Mouse (Mus musculus): ENCODE results near the gene U2af1l4.

U2af1l4 gene

DNA sequence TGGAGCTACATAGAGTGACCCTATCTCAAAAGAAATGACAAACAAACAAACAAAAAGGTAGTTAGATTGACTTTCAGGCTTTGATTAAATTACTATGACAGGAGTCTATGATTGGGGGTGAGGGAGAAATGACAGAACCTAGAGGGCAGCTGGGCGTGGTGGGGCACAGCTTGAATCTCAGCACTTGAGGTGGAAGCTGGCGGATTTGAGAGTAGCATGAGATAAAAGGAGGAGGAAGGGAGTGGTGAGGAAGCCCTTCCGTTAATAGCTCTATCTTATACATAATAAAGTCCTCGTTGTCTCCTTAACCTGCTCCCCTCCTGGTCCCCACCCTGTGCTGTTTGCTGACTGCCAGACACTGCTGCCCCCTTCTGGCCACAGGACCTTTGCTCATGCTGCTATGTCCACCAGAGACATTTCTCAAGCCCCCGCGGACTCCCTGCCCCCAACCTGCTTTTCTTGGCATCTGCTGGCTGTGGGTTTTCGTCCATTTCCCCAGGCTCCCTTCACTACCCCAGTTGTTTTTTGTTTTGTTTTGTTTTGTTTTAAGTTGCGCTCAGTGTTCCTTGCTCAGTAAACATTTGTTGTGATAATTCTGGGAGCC is 44.7 kb downstream of the U2af1l4 start:
- in situ Hi-C loops (cut with MboI; ENCODE audit: unreplicated experiment in 2 of 2) = loop anchor here in 1 of 2 experiments (5.0 to 25.0 kb wide), 2 partner anchors 116 to 271 kb away; partner anchors contain the start of gene Prodh2

DNA sequence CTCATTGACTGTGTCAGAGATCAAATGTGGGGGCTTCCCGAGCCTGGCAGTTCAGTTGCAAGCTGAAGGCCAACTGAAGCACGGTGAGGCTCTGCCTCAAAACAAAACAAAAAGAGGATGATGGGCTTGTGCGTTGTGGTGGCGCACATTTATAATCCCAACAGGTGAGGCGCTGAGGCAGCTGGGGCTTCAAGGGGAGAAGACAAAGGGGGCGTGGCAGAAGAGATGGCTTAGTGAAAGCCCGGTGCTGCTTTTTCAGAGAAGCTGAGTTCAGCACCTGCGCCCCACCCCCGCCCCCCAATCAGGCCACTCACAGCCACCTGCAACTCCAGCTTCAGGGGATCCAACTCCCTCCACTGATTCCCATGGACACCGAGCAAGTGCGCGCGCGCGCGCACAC is 45.4 kb downstream of the U2af1l4 start:
- in situ Hi-C loops (cut with MboI; ENCODE audit: unreplicated experiment in 2 of 2) = loop anchor here in 1 of 2 experiments (5.0 to 25.0 kb wide), 2 partner anchors 116 to 271 kb away; partner anchors contain the start of gene Prodh2

DNA sequence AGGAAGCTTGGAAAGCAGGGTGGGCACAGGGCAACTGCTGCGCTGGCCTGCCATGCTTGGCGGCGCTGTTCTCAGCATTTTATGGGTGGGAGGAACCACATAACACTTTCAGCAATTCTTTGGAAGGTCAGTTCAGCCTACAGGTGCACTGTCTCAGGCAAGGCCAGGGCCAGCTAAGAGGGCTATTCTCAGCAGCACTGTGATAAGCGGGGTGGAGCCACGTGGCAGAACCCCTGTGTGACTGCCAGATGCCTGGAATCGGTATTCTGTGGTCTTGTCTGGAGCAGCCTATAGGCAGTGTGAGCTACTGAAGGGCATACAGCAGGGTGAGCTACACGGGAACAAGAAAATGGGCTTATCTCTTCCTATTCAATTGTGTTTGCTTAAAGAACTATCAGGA is 46.9 kb downstream of the U2af1l4 start:
- in situ Hi-C loops (cut with MboI; ENCODE audit: unreplicated experiment in 2 of 2) = loop anchor here (10.0 to 25.0 kb wide), 2 partner anchors 265 to 273 kb away; no protein-coding TSS in a partner anchor

DNA sequence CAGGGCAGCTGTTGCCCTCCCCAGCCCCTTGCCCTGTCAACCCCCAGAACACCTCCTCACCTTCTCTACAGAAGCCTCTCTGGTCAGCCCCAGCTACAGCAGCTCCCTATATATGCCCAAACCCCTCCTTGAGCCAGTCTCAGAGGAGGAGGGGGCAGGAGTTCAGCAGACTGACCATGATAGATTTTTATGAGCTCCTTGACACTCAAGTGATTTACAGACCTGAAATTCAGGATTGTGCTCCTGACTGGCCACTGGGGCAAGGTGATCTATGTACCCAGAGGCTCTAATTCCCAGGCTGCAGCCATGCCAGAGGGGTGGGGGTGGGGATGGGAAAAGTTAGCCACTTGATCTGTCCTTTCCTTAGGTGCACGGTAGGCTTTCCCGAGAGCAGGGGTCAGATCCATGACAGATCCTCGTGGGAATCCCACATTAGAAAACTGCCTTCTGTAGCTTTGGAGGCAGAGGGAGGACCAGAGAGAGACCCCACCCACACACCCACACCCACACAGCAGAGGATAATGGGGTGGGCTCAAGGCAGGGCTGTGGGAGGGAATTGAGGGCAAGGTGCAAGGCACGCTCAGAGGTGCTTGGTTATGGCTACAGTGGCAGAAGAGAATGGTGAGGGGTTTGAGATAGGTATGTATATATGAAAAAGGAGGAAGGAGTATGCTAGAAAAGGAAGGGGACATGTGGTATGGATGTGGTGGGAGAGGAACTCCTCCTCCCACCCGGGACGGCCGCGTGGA is 49.7 kb downstream of the U2af1l4 start, which contains the start of gene Upk1a:
TSS of gene Upk1a (minus strand) at position 194 of the 749 bp plus-strand sequence.
- in situ Hi-C loops (cut with MboI; ENCODE audit: unreplicated experiment in 2 of 2) = loop anchor here (10.0 to 25.0 kb wide), 2 partner anchors 268 to 276 kb away; no protein-coding TSS in a partner anchor

DNA sequence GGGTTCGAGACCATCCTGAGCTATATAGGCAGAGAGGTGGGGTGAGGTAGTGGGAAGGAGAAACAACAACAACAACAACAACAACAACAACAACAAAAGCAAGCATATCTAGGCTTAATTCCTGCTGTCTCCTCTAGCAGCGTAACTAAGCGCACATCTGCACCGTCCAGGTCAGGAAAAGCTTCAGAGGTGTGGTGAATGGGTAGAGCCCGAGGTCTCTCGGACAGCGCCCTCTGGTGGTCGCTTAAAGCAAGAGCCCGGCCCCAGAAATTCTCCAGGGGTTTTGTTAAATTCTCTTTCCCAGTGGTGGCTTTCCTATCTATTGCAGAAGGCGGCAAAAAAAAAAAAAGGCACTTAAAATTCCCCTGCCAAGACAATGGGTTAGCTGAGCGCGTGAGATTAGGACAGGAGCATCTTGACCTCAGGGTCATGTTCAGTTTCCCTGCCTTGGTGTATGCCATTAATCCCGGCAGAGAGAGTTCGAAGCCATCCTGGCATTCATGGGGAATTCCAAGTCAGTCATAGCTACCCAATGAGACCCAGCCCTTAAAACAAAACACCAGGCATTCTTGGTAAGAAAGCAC is 50.5 kb downstream of the U2af1l4 start:
- in situ Hi-C loops (cut with MboI; ENCODE audit: unreplicated experiment in 2 of 2) = loop anchor here (10.0 to 25.0 kb wide), 2 partner anchors 269 to 276 kb away; no protein-coding TSS in a partner anchor

DNA sequence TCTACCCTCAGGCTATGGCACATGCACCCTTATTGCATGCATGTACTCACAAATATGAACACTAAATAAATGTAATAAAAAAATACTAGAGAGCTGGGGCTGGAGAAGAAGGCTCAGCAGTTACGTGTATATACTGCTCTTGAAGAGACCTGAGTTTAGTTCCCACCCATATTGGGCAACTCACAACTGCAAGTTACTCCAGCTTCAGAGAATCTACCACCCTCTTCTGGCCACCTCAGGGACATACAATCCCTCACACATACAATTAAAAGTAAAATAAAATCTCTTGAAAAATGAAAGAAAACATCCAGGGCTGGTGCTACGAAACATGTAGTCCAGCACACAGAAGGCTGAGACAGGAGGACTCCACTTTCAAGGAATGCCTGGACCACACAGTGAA is 51.4 kb downstream of the U2af1l4 start:
- in situ Hi-C loops (cut with MboI; ENCODE audit: unreplicated experiment in 2 of 2) = loop anchor here (10.0 to 25.0 kb wide), 2 partner anchors 270 to 277 kb away; no protein-coding TSS in a partner anchor
